Mouse (Mus musculus) CH12.LX (cell line): ENCODE data around the gene Hcfc1. TPM values are rescaled to one million over a fixed set of nuclear protein-coding genes. Genes with fewer than 3 reads are reported as not detected.

ENCODE experiments used
- DNase-seq: peaks from one replicate; pipeline ENCODE4 v3.0.0-alpha.2; 2013; ENCODE audit errors: extremely low read depth
- H3K27ac ChIP-seq: 2 replicates; pipeline ENCODE4 v1.5.1; 2012; ENCODE audit warnings: low read depth, mild to moderate bottlenecking, control low read depth, moderate library complexity; ENCODE audit not compliant: insufficient read depth
- H3K27me3 ChIP-seq: replicated peaks from 2 replicates; pipeline ENCODE3; 2012; ENCODE audit warnings: inconsistent platforms
- H3K36me3 ChIP-seq, 2 experiments: replicated peaks in 1 of 2; 2 replicates each; pipeline versions ENCODE3 to v1.6.1; 2012; ENCODE audit warnings: inconsistent platforms in 1 of 2, low read length in 1 of 2, mild to moderate bottlenecking in 1 of 2, mixed read lengths in 1 of 2, moderate library complexity in 1 of 2; ENCODE audit not compliant: control insufficient read depth in 1 of 2, insufficient read depth in 1 of 2
- H3K4me1 ChIP-seq, 2 experiments: 2 replicates each; pipeline ENCODE4 v1.6.1; 2012; ENCODE audit warnings: inconsistent platforms in 1 of 2, moderate library complexity in 1 of 2; ENCODE audit not compliant: insufficient read depth in 2 of 2, control insufficient read depth in 1 of 2
- H3K4me2 ChIP-seq: 2 replicates; pipeline ENCODE4 v1.6.1; 2012; ENCODE audit warnings: low read depth, mild to moderate bottlenecking, control low read depth; ENCODE audit not compliant: poor library complexity, insufficient read depth, severe bottlenecking
- H3K4me3 ChIP-seq, 3 experiments: fragments of 150-350 bp in 1 of 3; sonication (generic) in 1 of 3; replicated peaks in 1 of 3; 2 replicates each; pipeline versions ENCODE3 to v1.5.1; 2011 to 2012; ENCODE audit warnings: low read depth in 2 of 3, low read length in 2 of 3, mild to moderate bottlenecking in 2 of 3, moderate library complexity in 2 of 3, control low read depth in 1 of 3, improper control_type of control experiment in 1 of 3, inconsistent platforms in 1 of 3, mixed read lengths in 1 of 3; ENCODE audit not compliant: poor library complexity in 1 of 3
- H3K79me2 ChIP-seq: replicated peaks from 2 replicates; pipeline ENCODE4 v1.6.1; 2012; ENCODE audit warnings: mild to moderate bottlenecking, moderate library complexity; ENCODE audit not compliant: control insufficient read depth, poor library complexity, insufficient read depth, severe bottlenecking; ENCODE audit errors: extremely low read depth
- H3K9ac ChIP-seq: 2 replicates; pipeline ENCODE4 v1.6.1; 2012; ENCODE audit warnings: low read depth, mild to moderate bottlenecking, control low read depth, moderate library complexity; ENCODE audit not compliant: insufficient read depth
- H3K9me3 ChIP-seq: replicated peaks from 2 replicates; pipeline ENCODE3; 2012; ENCODE audit warnings: low read length, inconsistent platforms, mixed read lengths
- BHLHE40 ChIP-seq: IDR thresholded peaks from 2 replicates; pipeline ENCODE4 v1.6.1; 2011; ENCODE audit warnings: mild to moderate bottlenecking, low read depth, low read length, improper control_type of control experiment
- CHD1 ChIP-seq: IDR thresholded peaks from 2 replicates; pipeline ENCODE4 v1.6.1; 2012; ENCODE audit warnings: low read depth, low read length, improper control_type of control experiment, inconsistent platforms
- CHD2 ChIP-seq: IDR thresholded peaks from 2 replicates; pipeline ENCODE4 v1.6.1; 2011; ENCODE audit warnings: low read length, improper control_type of control experiment
- CTCF ChIP-seq, 2 experiments: IDR thresholded peaks in 1 of 2; conservative IDR thresholded peaks in 1 of 2; 2 replicates each; pipeline ENCODE4 v1.5.1; 2011 to 2012; ENCODE audit warnings: low read depth in 2 of 2, low read length in 2 of 2, improper control_type of control experiment in 1 of 2, inconsistent platforms in 1 of 2, mild to moderate bottlenecking in 1 of 2, moderate library complexity in 1 of 2
- E2F4 ChIP-seq: IDR thresholded peaks from 2 replicates; pipeline ENCODE4 v1.6.1; 2011; ENCODE audit warnings: low read depth, low read length, improper control_type of control experiment; ENCODE audit not compliant: insufficient replicate concordance
- ELF1 ChIP-seq: IDR thresholded peaks from 2 replicates; pipeline ENCODE4 v1.6.1; 2014; ENCODE audit warnings: low read depth, mild to moderate bottlenecking, inconsistent platforms, low read length, improper control_type of control experiment
- EP300 ChIP-seq: IDR thresholded peaks from 2 replicates; pipeline ENCODE4 v1.6.1; 2011; ENCODE audit warnings: low read length, improper control_type of control experiment
- ETS1 ChIP-seq: conservative IDR thresholded peaks from 2 replicates; pipeline ENCODE4 v1.6.1; 2012; ENCODE audit warnings: low read depth, mild to moderate bottlenecking, inconsistent platforms, low read length, improper control_type of control experiment, moderate library complexity
- GABPA ChIP-seq: IDR thresholded peaks from 2 replicates; pipeline ENCODE4 v1.6.1; 2012; ENCODE audit warnings: low read depth, low read length, improper control_type of control experiment, inconsistent platforms; ENCODE audit not compliant: insufficient replicate concordance
- HCFC1 ChIP-seq: IDR thresholded peaks from 2 replicates; pipeline ENCODE4 v1.6.1; 2012; ENCODE audit warnings: low read depth, mild to moderate bottlenecking, inconsistent platforms, low read length, improper control_type of control experiment
- IRF4 ChIP-seq: IDR thresholded peaks from 2 replicates; pipeline ENCODE4 v1.6.1; 2014; ENCODE audit warnings: low read depth, mild to moderate bottlenecking, inconsistent platforms, low read length, improper control_type of control experiment
- JUN ChIP-seq: IDR thresholded peaks from 2 replicates; pipeline ENCODE4 v1.6.1; 2011; ENCODE audit warnings: low read depth, mild to moderate bottlenecking, low read length, improper control_type of control experiment, moderate library complexity; ENCODE audit not compliant: insufficient read depth
- JUND ChIP-seq: conservative IDR thresholded peaks from 2 replicates; pipeline ENCODE4 v1.6.1; 2011; ENCODE audit warnings: low read depth, low read length, improper control_type of control experiment
- KAT2A ChIP-seq: IDR thresholded peaks from 2 replicates; pipeline ENCODE4 v1.6.1; 2012; ENCODE audit warnings: low read length, improper control_type of control experiment, inconsistent platforms; ENCODE audit not compliant: insufficient replicate concordance
- MAFK ChIP-seq: IDR thresholded peaks from 2 replicates; pipeline ENCODE4 v1.6.1; 2011; ENCODE audit warnings: low read length, improper control_type of control experiment; ENCODE audit not compliant: insufficient replicate concordance
- MAX ChIP-seq: IDR thresholded peaks from 2 replicates; pipeline ENCODE4 v1.6.1; 2011; ENCODE audit warnings: low read length, improper control_type of control experiment
- MAZ ChIP-seq: IDR thresholded peaks from 2 replicates; pipeline ENCODE4 v1.6.1; 2012; ENCODE audit warnings: low read depth, mild to moderate bottlenecking, inconsistent platforms, low read length, improper control_type of control experiment, moderate library complexity
- MEF2A ChIP-seq: IDR thresholded peaks from 2 replicates; pipeline ENCODE4 v1.6.1; 2014; ENCODE audit warnings: low read depth, mild to moderate bottlenecking, inconsistent platforms, low read length, improper control_type of control experiment, borderline replicate concordance
- MXI1 ChIP-seq: IDR thresholded peaks from 2 replicates; pipeline ENCODE4 v1.6.1; 2011; ENCODE audit warnings: mild to moderate bottlenecking, low read depth, low read length, improper control_type of control experiment
- MYC ChIP-seq: IDR thresholded peaks from 2 replicates; pipeline ENCODE4 v1.6.1; 2011; ENCODE audit warnings: low read depth, mild to moderate bottlenecking, improper control_type of control experiment, low read length
- NELFE ChIP-seq: IDR thresholded peaks from 2 replicates; pipeline ENCODE4 v1.6.1; 2011; ENCODE audit warnings: low read depth, low read length, improper control_type of control experiment
- NRF1 ChIP-seq: IDR thresholded peaks from 2 replicates; pipeline ENCODE4 v1.6.1; 2014; ENCODE audit warnings: low read depth, mild to moderate bottlenecking, inconsistent platforms, low read length, improper control_type of control experiment, moderate library complexity
- PAX5 ChIP-seq: IDR thresholded peaks from 2 replicates; pipeline ENCODE4 v1.6.1; 2012; ENCODE audit warnings: low read length, inconsistent platforms, mixed read lengths
- POLR2A ChIP-seq: IDR thresholded peaks from 2 replicates; pipeline ENCODE4 v1.6.1; 2011; ENCODE audit warnings: low read depth, mild to moderate bottlenecking, improper control_type of control experiment, low read length
- POLR2AphosphoS2 ChIP-seq: IDR thresholded peaks from 2 replicates; pipeline ENCODE4 v1.6.1; 2011; ENCODE audit warnings: low read depth, low read length, improper control_type of control experiment
- RAD21 ChIP-seq: IDR thresholded peaks from 2 replicates; pipeline ENCODE4 v1.6.1; 2011; ENCODE audit warnings: low read depth, mild to moderate bottlenecking, low read length, improper control_type of control experiment, moderate library complexity
- RCOR1 ChIP-seq: conservative IDR thresholded peaks from 2 replicates; pipeline ENCODE4 v1.6.1; 2012; ENCODE audit warnings: low read depth, mild to moderate bottlenecking, inconsistent platforms, low read length, improper control_type of control experiment
- SIN3A ChIP-seq: IDR thresholded peaks from 2 replicates; pipeline ENCODE4 v1.6.1; 2012; ENCODE audit warnings: low read length, improper control_type of control experiment, inconsistent platforms
- SMC3 ChIP-seq: IDR thresholded peaks from 2 replicates; pipeline ENCODE4 v1.6.1; 2011; ENCODE audit warnings: low read depth, low read length, improper control_type of control experiment
- TBP ChIP-seq: conservative IDR thresholded peaks from 2 replicates; pipeline ENCODE4 v1.6.1; 2011; ENCODE audit warnings: low read depth, low read length, improper control_type of control experiment
- TCF12 ChIP-seq: IDR thresholded peaks from 2 replicates; pipeline ENCODE4 v1.6.1; 2014; ENCODE audit warnings: low read depth, mild to moderate bottlenecking, inconsistent platforms, low read length, improper control_type of control experiment
- UBTF ChIP-seq: IDR thresholded peaks from 2 replicates; pipeline ENCODE4 v1.6.1; 2012; ENCODE audit warnings: low read depth, mild to moderate bottlenecking, inconsistent platforms, low read length, improper control_type of control experiment, moderate library complexity
- USF1 ChIP-seq: IDR thresholded peaks from 2 replicates; pipeline ENCODE4 v1.6.1; 2014; ENCODE audit warnings: low read depth, mild to moderate bottlenecking, inconsistent platforms, low read length, improper control_type of control experiment
- USF2 ChIP-seq: conservative IDR thresholded peaks from 2 replicates; pipeline ENCODE4 v1.6.1; 2011; ENCODE audit warnings: low read depth, low read length, improper control_type of control experiment
- ZC3H11A ChIP-seq: IDR thresholded peaks from 2 replicates; pipeline ENCODE4 v1.6.1; 2012; ENCODE audit warnings: low read depth, mild to moderate bottlenecking, inconsistent platforms, low read length, improper control_type of control experiment
- ZKSCAN1 ChIP-seq: IDR thresholded peaks from 2 replicates; pipeline ENCODE4 v1.6.1; 2012; ENCODE audit warnings: low read depth, inconsistent platforms, low read length, improper control_type of control experiment, borderline replicate concordance
- ZMIZ1 ChIP-seq: IDR thresholded peaks from 2 replicates; pipeline ENCODE4 v1.6.1; 2012; ENCODE audit warnings: low read depth, mild to moderate bottlenecking, inconsistent platforms, low read length, improper control_type of control experiment
- ZNF384 ChIP-seq: IDR thresholded peaks from 2 replicates; pipeline ENCODE4 v1.6.1; 2012; ENCODE audit warnings: low read depth, low read length, improper control_type of control experiment, inconsistent platforms
- dilution Hi-C: fragments of 300-500 bp; cut with MboI; formaldehyde crosslinking; loops from 2 replicates; pipeline ENCODE4 v1.14.3; 2020; ENCODE audit warnings: low sequenced_read_pairs; ENCODE audit not compliant: extremely low pct_unique_long_range_greater_than_20kb, extremely low pct_ligation_motif_present
- in situ Hi-C: fragments of 300-500 bp; cut with MboI; formaldehyde crosslinking; loops from 3 replicates; pipeline ENCODE4 v1.14.3; 2019; ENCODE audit warnings: low sequenced_read_pairs, low pct_ligation_motif_present, low pct_unique_long_range_greater_than_20kb, mixed read lengths
- polyA plus RNA-seq: library from polyadenylated mRNA; unstranded; fragments of >175 nt; gene quantifications from 2 replicates; pipeline ENCODE4 v1.2.1, GENCODE M21; 2012; ENCODE audit warnings: low read depth; ENCODE audit not compliant: insufficient read length
- total RNA-seq, 2 experiments: library from RNA; depleted of rRNA; stranded (reverse); fragments of 300-350 nt in 1 of 2; fragments of >200 nt in 1 of 2; gene quantifications; 2 replicates each; pipeline ENCODE4 v1.2.3; 2012 to 2014

The Hcfc1 gene
- total and polyA plus RNA-seq, 3 experiments, result 37.6 to 98.2 (median 58.5) TPM

GRCm38 (mm10) chrX:73930402-73931062 lies 35.6 kb downstream of the Hcfc1 start, which contains the start of gene Renbp:
TSS of gene Renbp (minus strand) at chrX:73930850.
- in situ Hi-C loops, result no loop called here
- H3K36me3 ChIP-seq, result peaks cover 20 to 33% of the 10 kb centered on the region in 2 experiments
- dilution Hi-C loops, result no loop called here
- H3K9me3 ChIP-seq, result no peaks in the 10 kb centered on the region
- H3K79me2 ChIP-seq, result no peaks in the 10 kb centered on the region
- H3K4me3 ChIP-seq, result peak within 1 kb of the TSS; percentile 63 to 83 (median 74)
- H3K4me1 ChIP-seq, result peaks cover 11 to 25% of the 10 kb centered on the region in 2 experiments
- TF ChIP-seq ELF1, result no peak
- peak; percentile 57 for TF ChIP-seq NELFE
- no peak for TF ChIP-seq ZNF384
- TF ChIP-seq TBP, result 0 out of 2 replicates have a peak, but pooled peaks have one; percentile 28
- no peak for TF ChIP-seq IRF4
- TF ChIP-seq JUND, result no peak
- no peak for TF ChIP-seq USF2
- TF ChIP-seq BHLHE40, result peak; percentile 87
- no peak for TF ChIP-seq MEF2A
- TF ChIP-seq MXI1, result no peak
- peak; percentile 71 for TF ChIP-seq POLR2A
- TF ChIP-seq CHD1, result no peak
- TF ChIP-seq MAFK, result no peak
- peak; percentile 27 for TF ChIP-seq RAD21
- no peak for TF ChIP-seq MAZ
- no peak for TF ChIP-seq MYC
- TF ChIP-seq SIN3A, result peak; percentile 39; the same call in 1 of the 2 replicates
- peak; percentile 44; the same call in 1 of the 2 replicates for TF ChIP-seq ZMIZ1
- TF ChIP-seq TCF12, result no peak
- no peak for TF ChIP-seq ZC3H11A
- no peak for TF ChIP-seq KAT2A
- TF ChIP-seq CTCF (conservative IDR thresholded peaks at IDR 0.05 in 1 of 2, IDR thresholded peaks at IDR 0.05 in 1 of 2; ENCODE audit: low read depth in 2 of 2, low read length in 2 of 2), result peak in 1 of 2 experiments; percentile 43; a peak in 2 of 4 replicates
- no peak for TF ChIP-seq EP300
- no peak for TF ChIP-seq UBTF
- no peak for TF ChIP-seq E2F4
- no peak for TF ChIP-seq ZKSCAN1
- peak; percentile 29; the same call in 1 of the 2 replicates for TF ChIP-seq USF1
- TF ChIP-seq NRF1, result no peak
- TF ChIP-seq JUN, result no peak
- no peak for TF ChIP-seq HCFC1
- no peak for TF ChIP-seq CHD2
- peak; percentile 23; the same call in 1 of the 2 replicates for TF ChIP-seq SMC3
- TF ChIP-seq MAX, result no peak
- no peak for TF ChIP-seq ETS1
- no peak for TF ChIP-seq POLR2AphosphoS2
- TF ChIP-seq GABPA, result no peak
- no peak for TF ChIP-seq RCOR1
- no peak for TF ChIP-seq PAX5
- TF ChIP-seq, all 38 proteins: peak for 10
- peak within 1 kb of the TSS; percentile 82 for H3K4me2 ChIP-seq
- no peak within 1 kb of the TSS; the same call in 1 of the 2 replicates for H3K27ac ChIP-seq
- peak within 1 kb of the TSS; percentile 78 for H3K9ac ChIP-seq
- DNase-seq, result peak; percentile 85
- no peaks in the 10 kb centered on the region for H3K27me3 ChIP-seq
